In the genomic region with DNA sequence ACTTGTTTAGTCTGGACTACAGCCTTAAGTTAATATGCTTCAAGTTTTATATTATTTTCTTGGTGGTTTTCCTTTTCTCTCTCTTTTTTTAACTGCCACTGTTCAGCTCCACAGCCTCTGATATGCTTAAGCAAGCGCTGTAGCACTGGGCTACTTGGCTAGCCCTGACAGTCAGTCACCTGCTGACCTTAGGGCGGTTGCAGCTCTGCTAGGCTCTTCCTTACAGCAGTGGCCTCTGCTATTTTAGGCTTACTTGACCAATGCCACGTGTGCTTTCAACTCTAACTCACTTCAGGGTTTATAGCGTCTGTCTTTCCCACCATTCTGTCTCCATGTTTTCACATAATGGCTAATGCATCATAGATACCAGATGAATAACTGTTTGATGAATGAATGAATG, we compare ENCODE assay signal across 20 mouse cellular contexts. TPM values are rescaled to one million over a fixed set of nuclear protein-coding genes. Genes with fewer than 3 reads are reported as not detected.
DNase-seq lines count a peak whose midpoint lies in the region; ATAC-seq and TF ChIP-seq lines count a peak whose summit lies in the region.
"Had no signal": no experiment of that assay in that cellular context is flagged by ENCODE, and none has a peak within 500 bp of the region (broad histone marks: within the 10 kb centered on the region; RNA-seq: fewer than 3 reads in every experiment).

No protein-coding gene starts in this region.

- peaks cover 3% of the 10 kb centered on the region; the same call in 1 of the 2 replicates for H3K4me1 ChIP-seq in kidney, adult 2 months (ENCODE audit: control insufficient read depth, insufficient read depth, low read length)
- H3K4me1 ChIP-seq: forebrain, embryonic 10.5 days; forebrain, embryonic 13.5 days; heart, embryonic 13.5 days had no signal

- peaks cover 1% of the 10 kb centered on the region; the same call in 1 of the 2 replicates for H3K36me3 ChIP-seq in kidney, adult 2 months (ENCODE audit: control insufficient read depth, insufficient read depth, low read length)

- no peak for ATAC-seq in inflammation-experienced regulatory T-cells, adult 6 months
- ATAC-seq: CD4-positive, CD25-positive, alpha-beta regulatory T cell, adult 4 months; forebrain, embryonic 13.5 days; forebrain, embryonic 16.5 days; hindbrain, postnatal 0 days; intestine, postnatal 0 days had no signal

- no peak for TF ChIP-seq CTCF in kidney, adult 2 months (conservative IDR thresholded peaks at IDR 0.05; ENCODE audit: insufficient read depth, insufficient read length, low read depth, low read length)

- TF ChIP-seq POLR2A in kidney, adult 2 months (IDR thresholded peaks at IDR 0.05; ENCODE audit: low read depth, low read length), result no peak

- H3K27ac ChIP-seq in kidney, adult 2 months (ENCODE audit: insufficient read depth, low read depth, low read length), result no peak overlapping the region
- H3K27ac ChIP-seq: forebrain, embryonic 10.5 days; forebrain, embryonic 13.5 days; heart, embryonic 13.5 days; hindbrain, embryonic 14.5 days; hindbrain, postnatal 0 days had no signal

- 57% methylated on average over 4 of the region's 4 CpGs for WGBS in kidney, adult 2 months

- no peak overlapping the region for H3K4me3 ChIP-seq in kidney, adult 2 months (ENCODE audit: insufficient read depth, low read depth, low read length)
- H3K4me3 ChIP-seq: forebrain, embryonic 10.5 days; forebrain, embryonic 13.5 days; heart, embryonic 13.5 days had no signal

- no peaks in the 10 kb centered on the region for H3K27me3 ChIP-seq in kidney, adult 2 months (replicated peaks; ENCODE audit: control insufficient read depth, insufficient read depth, low read length)
- H3K27me3 ChIP-seq: forebrain, embryonic 13.5 days; heart, embryonic 13.5 days had no signal

- peak; percentile 47 for DNase-seq in gastrocnemius, adult 18-20 months (ENCODE audit: low spot score)
- DNase-seq in gastrocnemius, postnatal 25 days, result no peak
- peak; percentile 19 for DNase-seq in kidney, adult 2 months
- DNase-seq in kidney, postnatal 10 days, result no peak
- peak; percentile 51 for DNase-seq in skeletal muscle tissue, adult 2 months (ENCODE audit: low read depth, low spot score)
- DNase-seq: adrenal gland, postnatal 10 days; cerebellum, adult 18-20 months; cerebellum, adult 9-10 months; cerebellum, postnatal 14 days; heart, postnatal 14 days; heart, postnatal 4 days had no signal

RNA-seq across cellular contexts. Expression of a gene that starts 10.8 kb away (rescaled TPM):
- total RNA-seq in gastrocnemius, adult 18-20 months (2021), result 10 to 100 TPM; 18.2 to 19.1 TPM
- total RNA-seq in gastrocnemius, postnatal 25 days (2021), result 10 to 100 TPM; 14.9 to 16.5 TPM
- polyA plus RNA-seq in kidney, adult 2 months (2012; rRNA removed), result 17.8 and 21.2 TPM in 2 replicates
- 10 to 100 TPM; 46.3 to 56.7 (median 47.9) TPM for polyA plus RNA-seq in inflammation-experienced regulatory T-cells, adult 6 months (2017; shearing (Covaris generic))

RNA-seq across cellular contexts. Expression of a gene that starts 10.8 kb away (rescaled TPM):
- 10 to 100 TPM; 35.9 to 38.7 TPM for total RNA-seq in gastrocnemius, adult 18-20 months (2021)
- total RNA-seq in gastrocnemius, postnatal 25 days (2021), result 10 to 100 TPM; 29.4 to 35.2 TPM
- 16.6 and 18.7 TPM in 2 replicates for polyA plus RNA-seq in kidney, adult 2 months (2012; rRNA removed)
- polyA plus RNA-seq in inflammation-experienced regulatory T-cells, adult 6 months (2017; shearing (Covaris generic)), result 100 to 1,000 TPM in 2 of 3 experiments, 10 to 100 TPM in 1; 92.5 to 124 (median 103) TPM

Comparison
In these comparisons a context has a peak if more than half of its experiments do, and no peak if none do; other contexts are left out.
1. DNase-seq: peak in gastrocnemius, adult 18-20 months (single experiment), kidney, adult 2 months (single experiment) and skeletal muscle tissue, adult 2 months (single experiment); none in gastrocnemius, postnatal 25 days (single experiment) and kidney, postnatal 10 days (single experiment).